Mouse (Mus musculus): ENCODE results near the gene Rsph6a. TPM values are rescaled to one million over a fixed set of nuclear protein-coding genes. Genes with fewer than 3 reads are reported as not detected.
"Not testable (repeated sequence)": the region's sequence is repeated elsewhere in the genome, so short reads cannot be mapped to it uniquely, and the experiment has no call there.

Rsph6a gene
- polyA plus RNA-seq, 1 experiment, result 0.14 TPM

- no peak for DNase-seq (ENCODE audit: extremely low spot score in 1 of 2, low spot score in 1 of 2)
Measured at GRCm38 (mm10) chr7:19046286-19047069, 8.0 kb upstream of the Rsph6a start.

GRCm38 (mm10) chr7:19048006-19048527 lies 6.4 kb upstream of the Rsph6a start:
- DNase-seq (ENCODE audit: extremely low spot score in 1 of 2, low spot score in 1 of 2), result no peak

DNA sequence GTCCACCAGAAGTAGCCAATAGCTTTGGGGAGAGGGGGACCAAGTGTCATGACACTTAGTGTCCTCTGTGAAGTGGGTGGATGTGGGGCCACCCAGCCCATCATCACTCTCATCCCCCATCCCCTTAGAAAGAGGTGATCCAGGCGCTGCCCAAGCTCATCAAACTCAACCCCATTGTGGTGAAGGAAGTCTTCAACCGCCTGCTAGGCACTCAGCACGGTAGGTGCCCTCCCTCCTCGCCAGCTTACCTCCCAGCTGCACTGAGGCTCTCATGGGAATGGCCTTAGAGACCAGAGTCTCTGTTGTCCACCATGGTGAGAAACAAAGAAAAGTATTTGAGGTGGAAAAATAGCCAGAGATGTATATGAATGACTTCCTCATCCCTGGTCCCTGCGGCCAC lies 5.2 kb upstream of the Rsph6a start:
- no peak for DNase-seq (ENCODE audit: extremely low spot score in 1 of 2, low spot score in 1 of 2)

- DNase-seq (ENCODE audit: extremely low spot score in 1 of 2, low spot score in 1 of 2), result peak in 1 of 2 experiments; percentile 49
Measured at GRCm38 (mm10) chr7:19050172-19050571, 4.3 kb upstream of the Rsph6a start.

- DNase-seq (ENCODE audit: extremely low spot score in 1 of 2, low spot score in 1 of 2), result no peak
Measured at GRCm38 (mm10) chr7:19051161-19051560, 3.3 kb upstream of the Rsph6a start.

GRCm38 (mm10) chr7:19052345-19053135 lies 1.9 kb upstream of the Rsph6a start:
- DNase-seq (ENCODE audit: extremely low spot score in 1 of 2, low spot score in 1 of 2), result peak; percentile 69

GRCm38 (mm10) chr7:19053136-19053532 lies 1.4 kb upstream of the Rsph6a start:
- DNase-seq (ENCODE audit: extremely low spot score in 1 of 2, low spot score in 1 of 2), result no peak

GRCm38 (mm10) chr7:19054777-19055076 lies 237 bp downstream of the Rsph6a start:
- DNase-seq (ENCODE audit: extremely low spot score in 1 of 2, low spot score in 1 of 2), result no peak

GRCm38 (mm10) chr7:19055108-19055507 lies 618 bp downstream of the Rsph6a start:
- DNase-seq (ENCODE audit: extremely low spot score in 1 of 2, low spot score in 1 of 2), result no peak

DNA sequence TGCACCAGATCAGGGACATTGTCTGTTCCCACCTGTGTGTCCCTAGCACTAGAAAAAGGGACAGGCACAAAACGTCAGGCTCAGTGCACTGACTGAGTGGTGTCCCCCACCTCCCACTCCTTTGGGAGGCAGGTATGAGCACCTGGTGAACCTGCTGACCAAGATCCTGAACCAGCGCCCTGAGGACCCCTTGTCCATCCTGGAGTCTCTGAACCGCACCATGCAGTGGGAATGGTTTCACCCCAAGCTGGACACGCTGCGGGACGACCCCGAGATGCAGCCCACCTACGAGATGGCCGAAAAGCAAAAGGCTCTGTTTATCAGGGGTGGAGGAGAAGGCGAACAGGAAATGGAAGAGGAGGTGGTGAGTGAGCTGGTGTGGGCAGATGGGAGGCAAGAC lies 2.9 kb downstream of the Rsph6a start:
- DNase-seq (ENCODE audit: extremely low spot score in 1 of 2, low spot score in 1 of 2), result no peak

- no peak for DNase-seq (ENCODE audit: extremely low spot score in 1 of 2, low spot score in 1 of 2)
Measured at GRCm38 (mm10) chr7:19065896-19066295, 11.4 kb downstream of the Rsph6a start.

GRCm38 (mm10) chr7:19067063-19067462 lies 12.6 kb downstream of the Rsph6a start:
- DNase-seq (ENCODE audit: extremely low spot score in 1 of 2, low spot score in 1 of 2), result no peak

GRCm38 (mm10) chr7:19067935-19068334 lies 13.4 kb downstream of the Rsph6a start:
- DNase-seq (ENCODE audit: extremely low spot score in 1 of 2, low spot score in 1 of 2), result no peak

GRCm38 (mm10) chr7:19068707-19069106 lies 14.2 kb downstream of the Rsph6a start:
- peak in 1 of 2 experiments; percentile 88 for DNase-seq (ENCODE audit: extremely low spot score in 1 of 2, low spot score in 1 of 2)

DNA sequence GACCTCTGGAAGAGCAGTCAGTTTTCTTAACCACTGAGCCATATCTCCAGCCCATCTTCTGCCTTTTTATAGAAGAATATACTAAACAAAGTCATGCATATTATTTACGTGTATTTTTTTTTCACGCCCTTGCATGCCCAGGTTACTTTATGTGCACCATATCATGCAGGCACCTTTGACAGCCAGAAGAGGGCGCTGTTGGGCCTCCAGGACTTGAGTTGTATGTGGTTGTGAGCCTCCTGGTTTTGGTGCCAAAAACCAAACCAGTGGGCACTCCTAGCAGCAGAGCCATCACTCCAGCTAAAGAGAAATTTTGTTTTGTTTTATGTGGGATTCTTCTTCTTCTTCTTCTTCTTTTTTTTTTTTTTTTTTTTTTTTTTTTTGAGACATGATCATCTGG lies 15.0 kb downstream of the Rsph6a start:
- no peak for DNase-seq (ENCODE audit: extremely low spot score in 1 of 2, low spot score in 1 of 2)

- DNase-seq (ENCODE audit: extremely low spot score in 1 of 2, low spot score in 1 of 2), result not testable (repeated sequence)
Measured at GRCm38 (mm10) chr7:19071024-19071423, 16.5 kb downstream of the Rsph6a start.

DNA sequence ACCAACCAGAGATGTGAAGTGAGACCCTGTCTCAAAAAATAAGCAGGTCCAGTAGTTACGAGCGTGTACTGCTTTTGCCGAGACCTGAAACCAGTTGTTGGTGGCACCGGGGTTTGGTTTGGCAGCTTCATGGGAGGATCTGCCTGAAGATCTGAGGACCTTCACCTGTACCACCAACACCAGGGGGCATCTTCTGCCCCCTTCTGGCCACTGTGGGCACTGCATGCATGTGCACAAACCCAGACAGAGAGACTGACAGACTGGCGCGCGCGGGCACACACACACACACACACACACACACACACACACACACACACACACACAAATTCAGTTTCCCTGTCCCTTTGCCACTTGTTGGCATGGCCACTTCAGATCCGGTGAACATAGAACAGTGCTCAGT lies 19.0 kb downstream of the Rsph6a start:
- DNase-seq (ENCODE audit: extremely low spot score in 1 of 2, low spot score in 1 of 2), result peak in 1 of 2 experiments; percentile 56

DNA sequence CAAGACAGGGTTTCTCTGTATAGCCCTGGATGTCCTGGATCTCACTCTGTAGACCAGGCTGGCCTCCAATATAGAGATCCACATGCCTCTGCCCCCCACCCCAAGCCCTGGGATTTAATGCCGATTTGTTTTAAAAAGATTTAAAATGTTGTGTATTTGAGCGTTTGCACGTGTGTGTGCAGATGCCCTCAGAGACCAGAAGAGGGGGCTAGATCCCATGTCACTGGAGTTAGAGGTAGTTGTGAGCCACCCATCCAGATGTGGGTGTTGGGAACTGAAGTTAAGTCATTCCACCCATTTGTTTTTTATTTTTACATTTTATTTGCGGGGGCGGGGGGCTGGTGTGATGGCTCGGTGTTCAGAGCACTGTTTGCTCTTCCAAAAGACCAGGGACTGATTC lies 20.0 kb downstream of the Rsph6a start:
- DNase-seq (ENCODE audit: extremely low spot score in 1 of 2, low spot score in 1 of 2), result no peak

GRCm38 (mm10) chr7:19075231-19075630 lies 20.7 kb downstream of the Rsph6a start:
- no peak for DNase-seq (ENCODE audit: extremely low spot score in 1 of 2, low spot score in 1 of 2)

DNA sequence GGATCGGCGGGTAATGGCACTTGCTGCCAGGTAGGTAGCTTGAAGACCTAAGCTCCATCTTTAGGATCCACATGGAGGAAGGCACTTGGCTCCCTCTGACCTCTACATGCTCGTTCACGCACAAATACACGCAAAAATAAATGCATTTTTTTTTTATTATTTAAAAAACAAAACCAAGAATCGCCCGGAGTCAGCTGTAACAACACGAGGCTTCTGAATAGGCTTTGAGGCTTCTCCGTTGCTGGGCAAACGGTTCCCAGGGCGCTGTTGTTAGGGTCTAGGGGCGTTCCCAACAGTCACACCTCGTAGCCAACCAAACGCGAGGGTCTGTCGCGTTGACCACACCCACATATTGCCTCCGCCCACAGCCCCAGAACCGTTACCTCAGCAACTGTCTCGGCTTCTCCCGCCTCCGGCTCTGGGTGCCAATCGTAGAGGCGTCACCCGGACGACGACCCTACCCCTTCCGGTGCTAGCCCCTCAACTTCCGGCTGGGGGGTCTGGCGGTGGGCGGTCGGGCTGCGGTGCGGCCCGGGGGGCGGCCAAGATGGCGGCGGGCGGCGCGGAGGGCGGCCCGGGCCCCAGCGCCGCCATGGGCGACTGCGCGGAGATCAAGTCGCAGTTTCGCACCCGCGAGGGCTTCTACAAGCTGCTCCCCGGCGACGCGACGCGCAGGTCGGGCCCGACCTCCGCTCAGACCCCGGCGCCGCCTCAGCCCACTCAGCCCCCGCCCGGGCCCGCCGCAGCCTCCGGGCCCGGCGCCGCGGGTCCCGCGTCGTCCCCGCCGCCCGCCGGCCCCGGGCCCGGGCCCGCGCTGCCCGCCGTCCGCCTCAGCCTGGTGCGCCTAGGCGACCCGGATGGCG lies 21.5 kb downstream of the Rsph6a start, which contains the start of gene Dmwd:
Gene Dmwd (plus strand): TSS at position 505 of the 863 bp plus-strand sequence.
- DNase-seq (ENCODE audit: extremely low spot score in 1 of 2, low spot score in 1 of 2), result peak; percentile 96 to 97

DNA sequence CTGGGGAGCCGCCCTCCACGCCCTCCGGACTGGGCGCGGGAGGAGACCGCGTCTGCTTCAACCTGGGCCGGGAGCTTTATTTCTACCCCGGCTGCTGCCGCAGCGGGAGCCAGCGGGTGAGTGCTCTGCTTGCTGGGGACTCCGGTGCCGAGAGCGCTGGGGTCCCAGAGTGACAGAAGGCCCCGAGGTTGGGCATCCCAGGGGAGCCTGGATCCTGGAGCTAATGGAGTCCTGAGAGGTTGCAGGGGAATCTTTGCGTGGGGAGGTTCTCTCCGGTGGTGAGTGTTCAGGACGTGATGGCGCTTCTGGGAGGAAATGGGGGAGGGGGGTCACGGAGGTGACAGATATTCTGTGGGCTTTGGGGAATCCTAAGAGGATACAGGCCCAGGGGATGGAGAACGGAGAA lies 22.1 kb downstream of the Rsph6a start:
- no peak for DNase-seq (ENCODE audit: extremely low spot score in 1 of 2, low spot score in 1 of 2)
